Mouse (Mus musculus) C2C12 (cell line): ENCODE measurements around the gene Tmeff1. TPM values are rescaled to one million over a fixed set of nuclear protein-coding genes. Genes with fewer than 3 reads are reported as not detected.

ENCODE experiments used
- H3K27me3 ChIP-seq: one replicate; pipeline ENCODE4 v1.6.1; 2011; ENCODE audit not compliant: control insufficient read depth, insufficient read depth, insufficient read length
- H3K36me3 ChIP-seq: one replicate; pipeline ENCODE4 v1.6.1; 2011; ENCODE audit not compliant: control insufficient read depth, insufficient read depth
- H3K4me3 ChIP-seq: one replicate; pipeline ENCODE4 v1.5.1; 2011; ENCODE audit warnings: mild to moderate bottlenecking, control low read depth; ENCODE audit not compliant: poor library complexity, insufficient read depth, severe bottlenecking
- H3K79me2 ChIP-seq: one replicate; pipeline ENCODE4 v1.6.1; 2011; ENCODE audit not compliant: control insufficient read depth, insufficient read depth
- H3K79me3 ChIP-seq: one replicate; pipeline ENCODE4 v1.6.1; 2011; ENCODE audit warnings: low read depth, control low read depth
- H3ac ChIP-seq: one replicate; pipeline ENCODE3; 2011; ENCODE audit warnings: low read depth; ENCODE audit not compliant: control insufficient read depth, insufficient read length
- CEBPB ChIP-seq: IDR thresholded peaks from one replicate; pipeline ENCODE4 v1.6.1; 2011; ENCODE audit warnings: low read depth, mild to moderate bottlenecking, control low read depth, moderate library complexity
- CTCF ChIP-seq: IDR thresholded peaks from one replicate; pipeline ENCODE4 v1.5.1; 2011; ENCODE audit not compliant: control insufficient read depth, insufficient read depth, insufficient read length
- FOSL1 ChIP-seq: IDR thresholded peaks from one replicate; pipeline ENCODE4 v1.8.0; 2011; ENCODE audit warnings: mild to moderate bottlenecking, low read length; ENCODE audit not compliant: poor library complexity, insufficient read depth, severe bottlenecking
- MAX ChIP-seq: IDR thresholded peaks from one replicate; pipeline ENCODE4 v1.6.1; 2011; ENCODE audit warnings: mild to moderate bottlenecking, control low read depth
- MYOD1 ChIP-seq: IDR thresholded peaks from one replicate; pipeline ENCODE4 v1.6.1; 2011; ENCODE audit warnings: low read depth; ENCODE audit not compliant: control insufficient read depth, insufficient read length
- MYOG ChIP-seq: IDR thresholded peaks from one replicate; pipeline ENCODE4 v1.6.1; 2011; ENCODE audit not compliant: control insufficient read depth, insufficient read length; ENCODE audit errors: extremely low read depth
- USF1 ChIP-seq: IDR thresholded peaks from one replicate; pipeline ENCODE4 v1.6.1; 2011; ENCODE audit warnings: low read depth, mild to moderate bottlenecking, control low read depth, moderate library complexity
- polyA plus RNA-seq: library from polyadenylated mRNA; unstranded; fragments of >200 nt; fragmentation: generic; extraction: Trizol; gene quantifications from one replicate; pipeline ENCODE4 v1.2.1, GENCODE M21; 2012; ENCODE audit warnings: missing spikeins

Gene Tmeff1
- polyA plus RNA-seq, 1 experiment: 22.7 TPM

DNA sequence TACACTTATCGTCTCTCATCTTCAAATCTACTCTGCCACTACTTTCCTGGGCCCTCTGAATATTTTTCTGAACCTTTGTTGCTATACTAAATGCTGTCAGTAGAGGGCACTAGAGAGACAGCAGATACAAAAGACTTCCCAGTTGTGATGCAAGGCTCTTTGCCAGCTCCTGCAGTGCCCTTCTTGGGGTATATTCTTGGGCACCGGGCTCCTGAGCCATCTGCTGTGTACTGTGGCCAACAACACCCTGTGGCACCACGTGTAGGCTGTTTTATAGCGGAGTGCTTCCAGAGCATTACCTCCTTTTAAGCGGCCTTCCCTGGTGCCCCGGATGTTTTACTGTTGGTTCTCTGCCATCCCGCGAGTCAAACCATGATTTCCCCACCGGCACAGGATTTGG lies 105.7 kb downstream of the Tmeff1 start:
- no peaks in the 10 kb centered on the region for H3K79me3 ChIP-seq
- H3ac ChIP-seq: no peak overlapping the region
- H3K36me3 ChIP-seq: no peaks in the 10 kb centered on the region
- H3K79me2 ChIP-seq: no peaks in the 10 kb centered on the region
- no peaks in the 10 kb centered on the region for H3K27me3 ChIP-seq
- no peak overlapping the region for H3K4me3 ChIP-seq
- TF ChIP-seq CEBPB (peak; percentile 28), MYOD1 (no peak), USF1 (no peak)

DNA sequence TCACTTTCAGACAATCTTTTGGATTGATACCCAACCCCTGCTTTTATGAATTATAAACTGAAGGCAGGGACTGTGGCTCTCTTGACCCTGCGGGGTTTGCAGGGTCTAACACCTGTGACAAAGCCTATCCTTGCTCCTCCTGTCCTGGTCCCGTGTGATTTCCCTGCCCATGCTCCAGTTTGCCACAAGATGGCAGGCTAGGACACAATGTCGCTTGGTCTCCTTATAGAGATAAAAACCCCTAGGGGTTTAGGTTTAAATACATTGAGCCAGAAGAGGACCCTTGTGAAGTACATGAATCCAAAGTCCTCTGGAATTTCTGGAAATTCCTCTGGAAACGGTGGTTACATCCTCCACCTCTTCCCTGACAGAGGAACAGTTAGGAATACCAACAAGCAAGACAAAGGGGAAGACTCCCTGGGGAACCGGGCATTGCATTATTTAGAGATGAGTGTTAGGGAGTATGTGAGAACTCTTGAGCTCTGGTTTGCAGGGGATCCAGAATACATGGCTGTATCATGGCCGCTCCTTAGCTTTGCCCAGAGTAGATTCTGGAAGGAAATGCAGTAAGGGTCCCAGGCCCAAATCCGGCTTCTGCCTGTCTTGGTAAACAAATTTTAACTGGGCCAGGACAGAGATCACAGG lies 106.9 kb downstream of the Tmeff1 start:
- H3K36me3 ChIP-seq: no peaks in the 10 kb centered on the region
- H3K4me3 ChIP-seq: no peak overlapping the region
- H3K79me2 ChIP-seq: no peaks in the 10 kb centered on the region
- H3K79me3 ChIP-seq: no peaks in the 10 kb centered on the region
- no peak overlapping the region for H3ac ChIP-seq
- TF ChIP-seq CTCF (peak; percentile 75), USF1 (no peak)
- H3K27me3 ChIP-seq: no peaks in the 10 kb centered on the region

DNA sequence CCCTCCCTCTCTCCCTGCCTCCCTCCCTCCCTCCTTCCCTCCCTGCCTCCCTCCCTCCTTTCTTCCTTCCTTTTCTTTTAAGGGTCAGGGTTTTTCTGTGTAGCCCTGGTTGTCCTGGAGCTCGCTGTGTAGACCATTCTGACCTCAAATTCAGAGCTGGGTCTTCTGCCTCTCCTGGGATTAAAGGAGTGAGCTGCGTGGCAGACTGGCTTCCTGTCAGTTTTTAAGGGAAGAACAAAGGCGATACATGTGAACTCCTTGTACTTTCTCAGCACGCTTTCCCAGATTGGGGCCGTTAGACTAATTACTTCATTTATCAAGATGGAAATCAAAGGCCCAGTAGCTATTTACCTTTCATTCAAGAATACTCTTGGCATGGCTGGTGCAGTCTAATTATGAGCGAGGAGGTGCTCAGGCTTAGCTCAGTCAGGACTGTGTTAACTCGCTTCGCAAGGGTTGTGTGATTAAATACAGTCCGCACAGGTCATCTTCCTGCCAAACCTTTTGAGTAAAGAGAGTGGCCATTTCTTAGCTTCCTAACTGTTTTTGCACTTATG lies 107.8 kb downstream of the Tmeff1 start:
- no peak overlapping the region for H3ac ChIP-seq
- no peaks in the 10 kb centered on the region for H3K27me3 ChIP-seq
- no peaks in the 10 kb centered on the region for H3K79me2 ChIP-seq
- no peaks in the 10 kb centered on the region for H3K36me3 ChIP-seq
- no peak for TF ChIP-seq USF1
- TF ChIP-seq MYOG: no peak
- TF ChIP-seq MYOD1: no peak
- no peak for TF ChIP-seq FOSL1
- TF ChIP-seq MAX: no peak
- no peak for TF ChIP-seq CTCF
- TF ChIP-seq CEBPB: no peak
- no peaks in the 10 kb centered on the region for H3K79me3 ChIP-seq
- H3K4me3 ChIP-seq: no peak overlapping the region

DNA sequence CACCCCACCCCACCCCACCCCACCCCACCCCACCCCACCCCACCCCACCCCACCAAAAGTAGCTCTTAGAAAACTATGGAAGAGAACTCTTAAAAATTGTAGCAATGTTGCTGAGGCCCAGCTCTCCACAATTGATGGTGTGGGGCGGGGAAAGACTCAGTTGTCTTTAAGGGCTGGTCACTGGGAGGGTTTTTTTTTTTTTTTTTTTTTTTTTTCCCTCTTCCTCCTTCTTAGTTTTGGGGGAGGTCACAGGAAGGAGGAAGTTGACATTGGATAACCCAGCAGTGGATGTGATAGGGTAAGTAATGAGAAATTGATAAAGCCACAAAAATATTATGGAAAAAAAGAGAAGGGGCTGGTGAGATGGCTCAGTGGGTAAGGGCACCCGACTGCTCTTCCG lies 111.7 kb downstream of the Tmeff1 start:
- Histone ChIP-seq H3K79me2 (no peaks in the 10 kb centered on the region), H3ac (no peak overlapping the region), H3K79me3 (no peaks in the 10 kb centered on the region), H3K36me3 (no peaks in the 10 kb centered on the region), H3K4me3 (no peak overlapping the region), H3K27me3 (no peaks in the 10 kb centered on the region)
- TF ChIP-seq MAX (no peak), USF1 (no peak), CEBPB (no peak), MYOD1 (no peak), FOSL1 (no peak), MYOG (no peak), CTCF (no peak)

DNA sequence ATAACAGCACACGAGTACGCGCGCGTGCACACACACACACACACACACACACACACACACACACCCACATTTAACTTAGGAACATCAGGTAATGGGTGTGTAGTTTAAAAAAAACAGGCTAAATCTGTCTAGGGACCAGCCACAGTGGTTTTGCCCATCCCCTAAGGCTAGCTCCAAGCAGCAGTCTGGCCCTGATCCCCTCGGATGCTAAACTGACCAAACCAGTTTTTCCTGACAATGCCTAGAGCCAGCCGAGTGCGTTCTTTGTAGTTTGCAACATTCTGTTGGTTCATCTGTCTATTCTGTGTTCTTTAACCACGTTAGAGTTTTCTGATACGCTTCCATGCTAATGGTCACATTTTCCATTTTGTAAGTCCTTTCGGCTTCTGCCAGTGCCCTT lies 112.3 kb downstream of the Tmeff1 start:
- Histone ChIP-seq H3K36me3 (no peaks in the 10 kb centered on the region), H3ac (no peak overlapping the region), H3K79me3 (no peaks in the 10 kb centered on the region), H3K27me3 (no peaks in the 10 kb centered on the region), H3K79me2 (no peaks in the 10 kb centered on the region), H3K4me3 (no peak overlapping the region)
- no peak for TF ChIP-seq CTCF
- no peak for TF ChIP-seq MYOG
- TF ChIP-seq MYOD1: no peak
- no peak for TF ChIP-seq FOSL1
- TF ChIP-seq USF1: no peak
- TF ChIP-seq MAX: no peak
- TF ChIP-seq CEBPB: no peak

Other genes starting within 250 kb of the Tmeff1 start
- gene Tex10, start 111.7 kb upstream of the Tmeff1 start, polyA plus RNA-seq: 17.1 TPM
- gene Msantd3, start 45.2 kb upstream of the Tmeff1 start, polyA plus RNA-seq: 47.3 TPM
- 23.2 TPM for gene Cavin4, start 78.3 kb downstream of the Tmeff1 start, polyA plus RNA-seq